Mouse (Mus musculus) thymus, postnatal 0 days (tissue): ENCODE measurements around the gene Lnpk. TPM values are rescaled to one million over a fixed set of nuclear protein-coding genes. Genes with fewer than 3 reads are reported as not detected.

ENCODE experiments used
- DNase-seq: peaks from one replicate; pipeline ENCODE4 v3.0.0-alpha.2; 2015; ENCODE audit warnings: low spot score
- polyA plus RNA-seq: library from polyadenylated mRNA; unstranded; fragments of >200 nt; fragmentation: Nextera tagmentation; extraction: Ambion mirVana; gene quantifications from 2 replicates; pipeline ENCODE4 v1.2.1, GENCODE M21; 2015

The Lnpk gene
- polyA plus RNA-seq = 26.0 and 32.7 TPM in 2 replicates

DNA sequence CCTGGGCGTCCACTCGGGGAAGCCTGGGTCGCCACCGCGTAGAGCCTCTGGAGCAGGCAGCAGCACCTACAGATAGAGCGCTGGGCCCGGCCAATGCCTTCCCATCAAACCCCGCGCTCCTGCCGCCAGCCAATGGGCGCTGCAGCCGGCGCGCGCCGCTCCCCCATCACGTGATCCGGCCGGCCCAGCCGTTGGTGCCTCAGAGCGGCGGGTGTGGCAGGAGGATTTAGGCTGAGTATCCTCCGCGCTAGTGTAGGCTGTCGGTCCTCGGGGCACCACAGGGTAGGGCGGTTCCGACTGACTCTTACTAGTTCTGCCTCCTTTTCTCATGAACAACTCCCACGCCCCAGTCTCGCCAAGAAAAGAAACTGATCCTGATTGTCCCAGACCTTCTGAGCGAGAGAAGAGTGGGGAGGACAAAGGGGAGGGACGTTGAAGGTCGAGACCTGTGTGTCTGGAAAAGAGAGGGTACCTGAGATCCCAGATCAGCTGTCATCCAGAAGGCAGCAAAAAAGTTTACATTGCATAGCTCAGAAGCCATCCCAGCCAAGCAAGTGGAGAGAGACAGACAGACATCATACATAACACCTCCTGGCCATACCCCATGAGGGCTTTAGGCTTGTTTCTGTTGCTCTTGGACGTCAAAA is at the start of gene Lnpk:
Lnpk (minus strand) TSS at position 593 of the 647 bp plus-strand sequence.
- peak; percentile 92 for DNase-seq

DNA sequence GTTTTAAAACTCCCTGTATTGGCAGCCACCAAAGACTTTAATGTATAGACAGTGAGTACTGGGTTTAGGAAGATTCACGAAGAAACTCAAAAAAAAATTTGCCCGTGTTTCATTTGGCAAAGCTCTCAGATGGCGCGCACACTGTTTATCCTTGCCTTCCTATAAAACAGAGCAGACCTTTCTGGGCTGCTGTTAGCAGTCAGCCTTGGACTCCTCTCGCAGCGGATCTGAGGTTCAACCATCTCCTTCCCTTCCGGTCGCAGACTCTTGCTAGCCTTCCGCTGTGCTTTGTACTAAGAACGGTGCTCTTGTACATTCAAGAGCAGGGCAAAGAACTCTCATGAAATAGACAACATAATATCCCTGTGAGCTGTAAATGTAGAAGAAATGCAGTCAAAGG is 41.1 kb upstream of the Lnpk start:
- no peak for DNase-seq

DNA sequence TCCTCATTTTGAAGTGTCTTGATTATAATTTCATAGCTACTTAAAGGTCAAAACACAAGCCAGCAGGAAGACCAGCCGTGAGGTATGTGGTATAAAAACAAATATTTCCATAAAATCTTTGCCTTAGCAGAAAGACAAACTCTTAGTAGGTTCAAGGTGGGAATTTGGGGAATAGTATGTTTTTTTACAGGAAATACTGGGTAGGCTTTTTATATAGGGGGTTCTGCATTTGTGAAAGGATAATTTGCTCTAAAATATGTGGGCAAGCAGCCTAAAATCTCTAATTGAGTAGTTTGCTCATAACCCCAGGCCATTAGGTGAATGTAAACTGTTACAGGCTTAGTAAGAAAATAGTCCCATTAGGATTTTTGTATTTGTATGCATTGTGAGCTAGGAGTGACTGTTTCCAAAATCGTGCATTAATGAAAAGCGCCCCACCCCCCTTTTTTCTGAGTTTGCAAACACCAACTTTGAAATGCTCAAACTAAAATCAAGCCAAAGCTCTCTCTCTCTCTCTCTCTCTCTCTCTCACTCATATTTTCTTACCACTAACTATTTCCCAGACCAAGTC is 40.5 kb upstream of the Lnpk start:
- no peak for DNase-seq

DNA sequence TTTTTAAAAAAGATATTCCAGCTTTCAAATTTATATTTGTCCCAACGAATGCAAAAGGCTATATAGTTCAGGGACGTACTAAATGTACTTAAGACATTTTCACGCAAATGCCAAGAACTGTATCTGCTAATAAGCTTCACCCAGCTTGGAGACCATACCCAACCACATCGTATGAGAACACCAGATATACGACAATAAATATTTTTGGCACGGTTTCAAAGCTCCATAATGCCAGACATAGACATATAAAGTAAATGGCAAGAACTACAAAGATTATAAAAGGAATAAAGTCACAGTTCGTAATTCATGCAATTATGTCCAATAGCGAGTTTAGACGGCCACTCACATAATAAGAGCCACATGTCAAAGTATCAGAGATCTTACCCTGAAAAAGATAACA is 38.5 kb upstream of the Lnpk start:
- DNase-seq = no peak

DNA sequence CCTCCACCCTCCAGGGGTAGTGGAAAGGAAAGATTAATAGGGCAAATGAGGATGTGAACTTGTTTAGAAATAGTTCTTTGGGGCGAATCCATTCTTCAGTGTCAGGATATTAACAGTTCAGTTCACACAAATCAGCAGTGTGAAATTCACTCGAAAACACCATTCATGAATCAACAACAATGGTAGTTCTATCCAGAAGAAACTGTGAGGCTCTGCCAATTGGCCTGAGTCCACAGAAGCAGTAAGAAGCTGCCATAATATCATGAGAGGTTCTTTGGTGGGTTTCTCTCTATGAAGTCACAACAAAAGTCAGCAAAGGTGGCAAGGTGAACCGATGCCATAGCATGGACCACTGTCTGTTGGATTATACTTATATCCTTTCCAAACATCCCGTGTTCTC is 32.2 kb upstream of the Lnpk start:
- DNase-seq = no peak

DNA sequence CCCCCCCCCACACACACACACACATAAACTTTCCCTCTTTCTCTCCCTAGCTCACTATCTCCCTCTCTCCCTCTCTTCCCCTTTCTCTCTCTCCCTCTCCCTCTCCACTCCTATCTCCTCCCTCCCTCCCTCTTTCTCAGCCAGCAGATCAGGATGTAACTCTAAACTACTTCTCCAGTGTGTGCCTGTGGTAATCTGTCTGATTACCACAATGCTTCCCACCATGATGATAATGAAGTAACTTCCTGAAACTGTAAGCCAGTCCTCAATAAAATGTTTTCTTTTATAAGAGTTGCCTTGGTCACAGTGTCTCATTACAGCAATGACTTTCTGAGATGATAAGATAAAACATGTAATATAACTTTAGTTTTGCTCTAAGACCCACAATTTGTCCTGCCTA is 30.1 kb upstream of the Lnpk start:
- DNase-seq = no peak

DNA sequence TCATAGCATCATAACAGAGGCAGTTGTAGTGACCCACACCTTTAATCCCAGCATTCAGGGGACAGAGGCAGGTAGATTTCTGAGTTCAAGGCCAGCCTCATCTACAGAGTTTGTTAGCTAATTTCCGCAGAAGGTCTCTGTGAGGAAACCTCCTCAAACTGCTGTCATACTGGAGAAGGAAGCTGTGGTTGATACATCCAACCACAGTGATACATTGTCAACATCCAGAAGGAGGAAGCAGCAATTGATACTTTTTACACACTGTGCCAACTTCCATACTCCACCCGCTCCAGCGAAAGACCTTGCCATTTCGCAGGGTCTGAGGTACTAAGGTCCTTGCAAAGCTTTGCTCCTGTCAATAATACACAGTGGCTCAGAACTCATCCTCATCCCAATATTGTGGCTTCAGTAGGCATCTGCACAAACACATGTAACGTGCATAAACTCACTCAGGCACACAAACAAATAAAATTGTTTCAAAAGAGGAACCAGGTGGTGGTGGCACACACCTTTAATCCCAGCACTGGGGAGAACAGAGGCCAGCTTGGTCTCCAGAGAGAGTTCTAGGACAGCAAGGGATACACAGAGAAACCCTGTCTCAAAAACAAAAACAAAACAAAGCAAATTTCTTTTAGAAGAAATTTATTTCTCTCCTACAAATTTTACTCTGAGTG is 27.0 kb upstream of the Lnpk start:
- DNase-seq = peak; percentile 5

DNA sequence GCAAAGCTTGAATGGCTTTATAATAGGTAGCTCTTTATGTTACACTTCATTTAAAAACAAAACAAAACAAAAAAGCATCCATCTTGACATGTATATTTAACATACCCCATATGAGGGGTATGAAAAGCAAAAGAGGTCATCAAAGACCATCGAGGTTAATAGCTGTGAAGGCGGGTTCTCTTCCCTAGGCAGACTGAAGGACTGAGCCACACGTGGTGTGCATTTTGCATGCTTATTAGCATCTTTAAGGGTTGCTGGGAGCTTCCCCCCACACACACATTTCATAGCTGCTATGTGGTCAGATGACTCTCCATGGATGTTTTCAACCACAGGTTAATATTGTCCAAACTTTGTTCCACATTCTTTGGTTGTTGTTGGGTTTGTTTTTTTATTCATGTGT is 24.8 kb upstream of the Lnpk start:
- DNase-seq = no peak

DNA sequence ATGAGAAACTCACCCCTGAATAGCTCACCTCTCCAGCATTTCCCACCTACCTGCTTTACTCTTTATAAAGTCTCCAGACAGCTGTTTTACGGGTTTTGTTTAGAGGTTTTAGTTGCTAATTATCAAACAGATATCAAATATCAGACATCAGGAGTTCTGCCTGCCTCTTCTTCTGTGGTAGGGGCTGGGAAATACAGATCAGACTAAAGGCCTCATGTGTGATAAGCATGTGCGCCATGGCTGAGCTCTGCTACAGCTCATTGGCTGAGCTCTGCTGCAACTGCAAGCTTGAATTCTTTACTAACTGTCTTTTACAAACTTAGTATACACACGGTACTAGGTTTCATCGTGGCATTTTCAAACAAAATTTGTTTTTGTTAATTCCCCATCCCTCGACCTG is 23.2 kb upstream of the Lnpk start:
- no peak for DNase-seq

DNA sequence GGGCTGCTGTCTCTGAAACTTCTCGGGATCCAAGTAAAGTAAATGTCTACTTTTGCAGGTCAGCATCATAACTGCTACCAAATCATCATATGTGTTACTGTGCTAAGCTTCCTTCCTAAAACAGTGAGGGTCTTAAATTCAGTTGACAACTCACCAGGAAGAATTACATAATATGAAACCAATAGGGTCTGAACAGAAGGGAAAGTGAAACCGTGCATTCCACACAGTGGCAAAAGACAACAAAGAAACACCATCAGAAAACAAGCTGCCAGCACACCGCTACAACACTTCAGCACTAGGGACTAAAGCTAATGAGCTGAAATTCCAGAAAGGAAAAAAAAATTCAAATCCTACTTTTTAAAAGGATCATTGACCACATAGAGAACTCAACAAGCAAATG is 17.9 kb upstream of the Lnpk start:
- no peak for DNase-seq

DNA sequence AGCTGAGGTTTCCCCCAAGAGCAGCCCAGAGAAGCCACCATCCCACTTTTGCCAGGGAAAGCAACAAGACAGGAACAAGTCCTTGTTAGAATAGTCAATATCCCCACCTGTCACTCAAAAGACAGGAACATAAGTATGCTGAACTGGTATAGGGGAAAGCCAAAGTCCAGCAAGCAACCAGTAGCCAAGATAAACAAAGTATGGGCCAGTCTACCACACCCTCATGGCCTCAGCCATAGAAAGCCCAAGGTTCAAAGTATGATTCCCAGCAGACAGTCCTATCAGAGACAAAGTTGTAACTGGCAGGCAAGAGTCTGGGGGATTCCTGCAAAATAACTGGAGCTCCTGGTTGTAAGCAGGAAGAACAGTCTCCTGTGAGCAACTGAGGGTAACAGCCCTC is 16.9 kb upstream of the Lnpk start:
- DNase-seq = no peak

DNA sequence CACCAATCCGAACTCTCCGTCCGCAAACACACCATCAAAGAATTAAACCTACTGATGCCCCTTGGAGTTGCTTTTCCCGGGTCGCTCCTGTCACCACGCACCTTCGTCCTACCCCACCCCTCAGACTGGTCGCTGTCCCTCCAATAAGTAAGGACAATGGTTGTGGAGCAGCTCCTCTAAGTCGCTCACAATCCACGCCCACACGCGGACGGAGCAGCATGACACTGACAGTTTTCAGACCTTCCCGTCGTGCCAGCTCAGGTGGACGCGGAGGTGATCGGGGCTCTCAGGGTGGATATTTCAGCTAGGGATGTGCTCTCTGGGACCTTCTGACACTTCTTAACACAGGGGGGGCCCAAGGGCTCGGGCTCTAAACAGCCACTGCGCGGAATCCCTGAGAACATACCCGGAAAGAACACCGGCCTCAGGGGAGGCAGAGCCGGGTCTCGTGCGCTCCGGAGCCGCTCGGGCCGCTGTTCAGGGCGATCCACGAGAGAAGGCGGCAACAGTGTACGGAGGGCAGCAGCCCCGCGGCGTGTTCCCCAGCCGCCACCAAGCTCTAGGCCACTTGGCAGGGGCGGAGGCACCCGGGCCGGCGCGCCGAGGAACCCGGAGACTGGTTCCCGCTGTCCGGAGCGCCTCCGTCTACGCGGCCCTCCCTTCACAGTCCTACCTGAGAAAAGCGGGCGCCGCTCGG is 941 bp downstream of the Lnpk start:
- DNase-seq = peak; percentile 41

DNA sequence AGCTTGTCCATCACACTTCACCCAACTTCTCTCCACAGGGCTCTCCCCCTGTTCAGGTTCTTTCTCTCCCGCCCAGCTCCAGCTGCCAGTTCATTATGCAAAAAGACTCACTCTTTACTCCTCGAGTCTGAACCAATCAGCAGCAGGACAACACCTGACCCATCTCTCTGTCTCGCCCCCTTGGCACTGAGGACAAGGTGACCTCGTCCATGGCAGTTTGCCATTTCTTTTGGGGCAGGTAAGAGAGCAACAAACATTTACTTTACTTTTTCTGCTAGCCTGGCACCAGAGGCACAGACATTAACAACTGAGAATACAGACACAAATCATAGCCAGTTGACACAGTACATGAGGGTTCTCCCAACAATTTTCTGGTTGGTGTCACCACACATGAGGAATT is 8.8 kb downstream of the Lnpk start:
- no peak for DNase-seq

DNA sequence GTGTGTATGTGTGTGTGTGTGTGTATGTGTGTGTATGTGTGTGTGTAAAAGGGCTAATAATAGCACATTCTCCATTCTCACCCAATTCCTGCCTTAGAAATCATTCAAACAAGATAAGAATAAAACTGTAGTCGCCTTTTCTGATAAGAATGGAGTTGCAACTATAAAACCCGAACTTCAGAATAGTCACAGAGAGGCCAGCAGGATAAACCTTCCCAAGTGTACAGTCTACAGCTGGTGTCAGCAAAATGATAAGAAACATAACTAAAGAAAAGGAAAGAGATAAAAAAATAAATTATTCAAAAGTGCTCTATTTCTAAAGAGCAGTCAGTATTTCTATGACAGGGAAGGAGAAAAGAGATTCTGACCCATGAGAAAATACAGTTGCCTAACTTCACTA is 19.4 kb downstream of the Lnpk start:
- DNase-seq = no peak

DNA sequence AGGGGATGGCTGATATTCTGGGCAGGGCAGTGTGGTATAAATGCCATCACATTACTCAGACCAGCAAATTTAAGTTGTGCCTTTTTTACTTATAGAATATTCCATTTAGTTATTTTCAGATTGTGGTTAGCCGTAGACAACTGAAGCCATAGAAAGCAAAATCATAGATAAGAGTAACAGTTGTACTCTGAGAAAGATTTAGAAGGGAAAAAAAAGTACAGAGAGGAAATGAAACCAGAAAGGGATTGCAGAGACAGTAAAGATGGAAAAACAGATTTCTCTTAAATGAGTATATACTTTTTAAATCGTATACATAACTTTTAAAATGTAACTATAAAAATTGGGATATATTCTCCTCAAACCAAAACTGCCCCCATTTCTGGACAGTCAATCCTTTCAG is 20.1 kb downstream of the Lnpk start:
- no peak for DNase-seq

DNA sequence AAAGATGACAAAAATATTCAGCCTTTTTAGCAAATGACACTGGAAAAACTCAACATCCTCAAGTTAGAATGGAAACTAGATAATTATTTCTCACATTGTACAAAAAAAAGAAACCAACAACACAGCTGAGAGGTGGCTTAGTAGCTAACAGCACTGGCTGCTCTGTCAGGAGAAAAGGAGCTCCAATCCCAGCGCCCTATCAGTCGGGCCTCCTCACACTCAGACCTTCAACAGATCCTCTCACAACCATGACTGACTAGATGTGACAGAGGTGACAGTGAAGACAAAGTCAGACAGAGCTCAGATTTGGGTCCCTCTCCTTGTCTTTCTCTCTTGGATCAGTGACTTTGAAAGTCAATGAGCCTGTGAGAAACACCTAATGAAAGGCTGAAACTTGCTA is 21.8 kb downstream of the Lnpk start:
- DNase-seq = no peak

DNA sequence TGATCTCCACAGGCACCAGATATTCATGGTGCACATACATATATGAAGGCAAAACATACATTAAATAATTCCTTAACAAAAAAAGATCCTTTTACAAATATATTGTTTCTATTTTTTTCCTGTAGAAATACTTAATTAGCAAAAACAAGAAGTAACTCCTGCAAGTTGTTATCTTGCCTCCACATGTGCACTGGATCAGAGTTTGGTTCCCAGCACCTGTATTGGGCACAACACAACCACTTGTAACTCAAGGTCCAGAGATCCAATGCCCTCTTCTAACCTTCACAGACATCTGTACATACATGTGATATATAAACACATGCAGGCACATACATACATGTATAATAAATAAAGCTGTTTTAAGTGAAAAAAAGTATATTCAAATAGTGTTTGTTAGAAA is 27.3 kb downstream of the Lnpk start:
- DNase-seq = no peak

DNA sequence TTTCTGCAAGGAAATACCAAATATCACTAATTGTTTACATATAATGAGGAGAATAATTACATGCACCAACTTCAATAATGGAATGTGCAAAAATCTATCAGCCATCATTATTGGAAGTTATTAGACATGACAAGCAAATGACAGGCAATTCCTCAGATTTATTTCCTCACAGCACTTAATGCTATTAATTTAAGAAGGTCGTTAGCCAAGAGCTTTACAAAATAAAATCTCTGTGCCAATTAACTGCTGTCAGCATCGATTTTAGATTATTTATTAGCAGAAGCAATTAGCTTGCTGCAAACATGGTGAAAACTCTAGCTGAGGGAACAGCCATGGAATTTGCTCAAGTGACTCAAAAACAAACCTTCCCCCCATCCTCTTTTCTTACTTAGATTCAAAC is 30.9 kb downstream of the Lnpk start:
- DNase-seq = no peak

DNA sequence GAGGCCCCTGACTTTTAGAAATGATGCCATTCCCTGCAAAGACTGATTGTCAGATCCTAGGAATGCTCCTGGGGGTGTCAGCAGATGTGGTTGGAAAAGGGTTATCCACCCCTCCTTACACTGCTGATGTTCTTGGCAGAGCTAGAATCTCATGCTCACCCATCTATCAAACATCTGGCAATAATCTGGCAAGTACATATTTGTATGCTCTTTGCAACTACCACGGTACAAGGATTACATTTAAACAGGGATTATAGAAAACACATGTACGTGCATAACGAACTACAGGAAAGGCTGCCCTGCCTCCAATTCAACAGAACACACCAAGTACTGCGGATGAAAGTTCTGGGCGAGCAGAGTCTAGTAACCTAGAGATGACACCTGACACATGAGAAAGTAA is 70.9 kb downstream of the Lnpk start:
- no peak for DNase-seq

DNA sequence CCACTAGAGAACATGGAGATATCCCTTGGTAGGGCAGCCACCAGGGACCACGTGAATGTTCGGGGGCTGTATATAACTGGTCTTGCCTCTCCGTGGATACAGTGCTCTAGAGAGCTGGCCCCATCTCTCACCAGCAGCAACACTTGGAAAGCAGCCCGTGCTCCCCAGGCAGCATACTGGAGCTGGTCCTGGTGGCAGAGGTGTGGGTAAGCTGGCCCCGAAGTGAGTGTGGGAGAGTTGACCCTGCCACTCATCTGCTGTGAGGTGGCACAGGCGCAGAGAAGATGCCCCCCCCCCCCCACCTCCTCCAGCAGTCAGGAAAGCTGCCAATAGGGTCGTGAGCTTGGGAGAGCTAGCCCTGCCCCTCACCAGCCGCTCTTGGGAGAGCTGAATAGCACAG is 72.8 kb downstream of the Lnpk start:
- no peak for DNase-seq

DNA sequence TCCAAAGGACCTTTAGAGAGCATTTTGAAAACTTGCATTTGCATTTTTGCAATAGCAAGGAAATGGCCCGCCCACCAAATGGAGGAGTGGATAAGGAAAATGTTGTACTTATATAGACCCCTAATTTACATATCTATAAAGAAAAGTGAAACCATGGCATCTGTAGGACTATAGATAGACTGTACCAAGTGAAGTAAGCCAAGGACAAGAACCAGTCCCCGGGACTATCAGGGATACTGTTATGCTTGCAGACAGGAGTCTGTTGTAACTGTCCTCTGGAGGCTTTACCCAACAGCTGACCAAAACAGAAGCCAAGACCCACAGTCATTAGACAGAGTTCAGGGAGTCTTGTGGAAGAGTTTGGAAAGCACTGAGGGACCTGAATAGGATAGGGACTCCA is 78.9 kb downstream of the Lnpk start:
- no peak for DNase-seq

DNA sequence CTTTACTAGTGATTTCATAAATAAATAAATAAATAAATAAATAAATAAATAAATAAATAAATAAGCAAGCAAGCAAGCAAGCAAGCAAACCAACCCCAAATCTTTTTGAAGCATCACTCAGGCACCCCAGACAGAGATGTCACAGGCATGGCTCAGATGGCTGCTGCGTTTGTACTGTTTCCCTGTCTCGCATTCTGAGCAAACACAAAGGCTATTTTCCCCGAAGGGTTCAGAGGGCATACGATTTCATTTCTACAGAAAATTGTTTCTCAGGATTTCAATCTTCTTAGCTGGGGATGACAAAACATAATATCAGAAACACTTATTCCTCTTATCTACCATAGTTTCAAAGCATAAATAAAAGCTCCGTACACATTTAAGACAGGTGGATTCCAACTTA is 81.4 kb downstream of the Lnpk start:
- no peak for DNase-seq

DNA sequence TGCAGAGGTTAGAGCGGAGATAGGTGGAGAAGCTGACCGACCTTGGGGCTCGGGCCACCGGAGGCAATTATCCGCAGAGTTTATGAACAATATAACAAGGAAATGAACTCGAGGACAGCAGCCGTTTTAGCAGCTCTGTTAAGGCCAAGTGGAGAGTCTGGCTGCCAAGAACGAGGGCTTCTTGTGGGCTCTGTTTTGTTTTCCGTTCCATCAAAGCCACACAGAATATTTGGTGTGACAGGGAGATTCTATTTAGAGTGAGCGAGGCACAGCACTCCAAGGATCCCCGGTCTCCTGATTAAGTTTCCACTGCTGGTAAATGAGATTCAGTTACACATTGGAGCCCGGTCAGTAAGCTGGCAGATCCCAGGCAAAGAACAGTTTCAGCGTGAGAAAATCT is 87.8 kb downstream of the Lnpk start:
- no peak for DNase-seq
